Mouse (Mus musculus): Measurements from ENCODE around the gene Stpg1.

Stpg1 gene

DNA sequence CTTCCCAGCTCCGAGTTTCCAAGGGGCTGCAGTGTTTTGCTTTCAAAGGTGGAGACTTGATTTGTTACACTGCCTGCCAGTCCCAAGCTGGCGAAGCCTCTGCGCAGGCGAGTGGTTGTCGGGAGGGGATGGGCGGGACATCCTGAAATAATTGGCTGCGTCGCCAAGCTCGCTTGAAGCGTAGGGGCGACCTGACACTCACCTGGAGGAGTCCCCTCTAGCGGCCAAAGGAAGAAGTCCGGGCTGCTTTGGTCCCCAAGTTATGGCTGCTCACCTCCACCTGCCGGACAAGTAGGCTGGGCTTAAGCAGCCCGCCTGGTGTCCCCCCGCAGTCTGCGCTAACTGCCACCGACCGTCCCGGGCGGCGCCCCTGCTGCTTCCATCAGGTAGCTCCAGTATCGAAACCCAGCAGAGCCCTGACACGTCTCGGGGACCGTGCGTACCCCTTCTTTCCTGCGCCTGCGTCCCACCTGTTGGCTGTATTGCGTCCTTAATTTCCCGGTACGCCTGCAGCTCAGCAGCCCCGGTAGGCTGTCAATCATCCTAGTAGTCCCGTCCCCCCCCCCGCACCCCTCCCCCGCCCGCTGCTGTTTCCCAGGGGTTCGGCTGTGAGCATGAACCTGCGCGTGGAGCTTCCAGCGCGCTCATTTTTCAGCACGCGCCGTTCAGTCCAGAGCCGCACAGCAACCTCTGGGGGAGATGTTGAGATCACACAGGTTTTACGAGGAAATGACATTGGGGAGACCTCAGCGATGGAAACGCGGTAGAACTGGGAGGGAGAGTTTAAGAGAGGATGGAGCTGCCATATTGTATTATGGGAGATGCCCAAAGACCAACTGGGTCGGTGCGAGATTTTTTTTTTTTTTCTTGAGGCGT lies at the start of gene Stpg1, which contains the start of gene Nipal3:
TSS of gene Stpg1 (plus strand) at position 270 of the 876 bp plus-strand sequence.
TSS of gene Nipal3 (minus strand) at position 518 of the 876 bp plus-strand sequence.
- DNase-seq (ENCODE audit: low read depth, low spot score): peak; percentile 99

DNA sequence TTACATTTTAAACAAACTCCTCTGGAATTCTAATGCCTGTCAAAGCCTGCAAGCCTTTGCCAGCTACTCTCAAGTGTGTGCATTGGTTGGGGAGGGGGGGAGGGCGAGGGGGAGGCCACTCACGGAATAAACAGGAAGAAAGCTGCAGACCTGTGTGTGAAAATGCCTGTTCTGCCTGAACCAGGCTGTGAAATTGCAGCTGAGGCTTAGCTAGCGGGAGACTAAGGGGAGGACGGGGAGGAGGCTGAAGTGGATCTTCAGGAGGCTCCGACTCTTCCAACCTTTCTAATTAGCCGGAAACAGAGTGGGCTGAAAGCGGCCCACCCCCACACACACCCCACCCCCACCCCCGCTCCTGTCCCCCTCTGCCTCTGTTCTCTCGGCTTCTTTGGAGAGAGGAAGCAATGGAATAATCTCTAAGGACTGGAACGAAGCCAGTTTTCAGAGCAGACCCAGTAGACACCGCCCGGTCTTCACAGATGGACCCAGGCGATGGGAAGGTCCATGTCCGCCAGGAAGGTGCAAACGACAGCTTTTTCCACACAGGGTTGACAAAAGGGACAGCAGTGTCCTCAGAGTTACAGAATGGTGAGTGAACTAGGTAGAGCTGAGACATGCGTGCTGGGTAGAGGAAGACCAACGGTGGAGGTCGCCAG lies 43.1 kb upstream of the Stpg1 start:
- no peak for DNase-seq (ENCODE audit: low read depth, low spot score)

DNA sequence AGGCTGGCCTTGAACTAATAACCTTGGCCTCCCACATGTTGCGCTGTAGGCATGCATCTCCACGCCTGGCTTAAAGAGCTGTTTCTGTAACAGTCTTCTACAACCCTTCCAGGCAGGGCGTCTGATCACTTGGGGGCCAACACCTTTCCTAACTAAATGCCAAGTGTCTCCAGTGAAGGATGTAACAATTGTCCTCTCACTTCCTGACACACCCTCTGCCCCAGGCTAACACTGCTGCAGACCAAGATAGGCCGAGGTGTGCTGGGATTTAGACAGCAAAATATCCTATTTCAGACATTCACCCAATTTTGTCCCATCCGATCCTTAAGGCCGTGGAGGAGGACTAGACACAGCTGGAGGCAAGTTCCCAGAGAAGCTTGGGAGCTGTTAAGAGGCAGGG lies 41.4 kb upstream of the Stpg1 start:
- no peak for DNase-seq (ENCODE audit: low read depth, low spot score)

DNA sequence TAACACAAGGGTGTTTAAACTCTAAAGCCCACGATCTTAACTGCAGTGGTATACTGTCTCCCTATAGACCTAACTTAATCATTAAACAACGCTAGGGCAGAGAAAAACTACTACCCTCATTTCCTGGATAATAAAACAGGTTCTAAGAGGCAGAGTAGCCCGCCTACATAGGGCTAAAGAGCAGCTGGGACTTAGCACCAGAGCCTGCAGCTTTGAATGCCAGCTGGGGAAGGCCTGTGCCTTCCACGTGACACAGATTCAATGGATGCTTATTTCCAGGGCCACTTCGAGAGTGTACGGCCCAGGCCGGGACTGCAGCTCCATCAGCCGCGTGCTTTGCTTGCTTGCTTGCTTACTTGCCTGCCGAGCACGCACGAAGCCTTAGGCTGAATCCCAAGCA lies 41.0 kb upstream of the Stpg1 start:
- peak; percentile 42 for DNase-seq (ENCODE audit: low read depth, low spot score)

DNA sequence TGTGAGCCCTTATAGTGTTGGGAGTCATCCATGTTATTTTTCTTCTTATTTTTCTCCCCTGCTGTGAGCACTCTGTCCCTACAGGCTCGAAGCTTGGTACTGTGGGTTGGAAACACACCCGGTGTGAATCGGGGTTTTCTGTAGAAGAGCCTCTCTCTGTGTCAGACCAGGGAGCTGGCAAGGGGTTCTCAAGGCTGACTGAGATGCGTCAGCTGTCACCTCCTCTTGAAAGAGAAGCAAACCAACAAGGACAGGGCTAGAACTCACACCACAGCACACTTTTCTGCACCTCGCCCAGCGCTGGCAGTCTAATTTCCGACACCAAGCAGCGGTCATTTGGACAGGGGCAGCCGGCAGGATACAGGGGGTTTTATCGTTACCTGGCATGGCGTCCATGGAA lies 31.2 kb upstream of the Stpg1 start:
- DNase-seq (ENCODE audit: low read depth, low spot score): no peak

DNA sequence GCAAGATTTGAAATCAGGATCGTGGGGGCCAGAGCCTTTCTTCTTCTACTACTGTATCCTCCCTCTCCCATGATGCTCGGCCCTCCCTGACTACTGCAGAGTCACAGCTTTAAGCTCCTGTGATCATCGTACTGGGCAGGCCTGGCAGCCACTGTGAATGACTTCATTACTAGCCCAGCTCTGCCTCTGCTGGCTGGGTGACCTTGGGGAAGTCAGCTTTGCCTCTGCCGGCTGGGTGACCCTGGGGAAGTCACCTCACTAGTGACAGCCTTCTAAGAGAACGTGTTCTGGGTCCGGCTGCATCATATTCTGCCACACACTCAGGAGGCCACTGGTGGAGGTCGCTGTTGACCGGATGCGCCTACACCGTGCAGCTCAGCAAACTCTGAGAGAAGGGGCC lies 16.7 kb upstream of the Stpg1 start:
- no peak for DNase-seq (ENCODE audit: low read depth, low spot score)

DNA sequence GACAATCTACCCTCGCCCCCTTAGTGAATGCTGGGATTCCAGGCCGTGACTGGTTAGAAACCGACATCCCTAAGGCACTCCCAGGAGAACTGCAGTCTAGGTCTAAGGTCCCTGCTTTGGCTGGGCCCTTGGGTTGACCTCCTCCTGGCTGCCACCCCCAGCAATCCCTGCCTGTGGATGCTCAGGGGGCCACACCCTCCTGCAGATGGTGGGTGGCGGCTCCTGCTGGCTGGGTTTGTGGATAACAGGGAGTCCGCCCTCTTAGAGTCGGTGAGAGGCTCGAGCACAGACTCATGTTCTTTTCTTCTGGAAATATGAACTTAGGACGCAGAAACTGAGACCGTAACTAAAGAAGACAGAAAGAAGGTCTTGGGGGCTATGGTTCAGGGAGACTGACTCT lies 14.2 kb upstream of the Stpg1 start:
- peak; percentile 57 for DNase-seq (ENCODE audit: low read depth, low spot score)

DNA sequence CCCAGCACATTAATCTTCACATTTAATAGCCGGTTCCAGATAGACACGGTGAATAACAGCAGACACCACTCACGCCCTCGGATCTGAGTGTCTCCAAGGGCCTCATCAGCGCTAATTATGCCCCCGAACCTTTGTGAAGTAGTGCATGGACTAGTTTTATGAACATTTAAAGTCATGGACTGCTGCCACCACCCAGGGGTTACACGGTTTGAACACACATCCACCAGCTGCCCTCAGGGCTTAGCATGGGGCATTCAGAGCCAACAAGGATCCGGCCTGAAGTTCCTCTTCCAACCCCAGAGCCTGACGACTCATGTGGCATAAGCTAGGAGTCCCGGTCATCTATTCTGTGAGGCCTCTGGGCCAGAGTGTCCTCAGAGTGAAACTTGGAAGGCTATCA lies 9.5 kb upstream of the Stpg1 start:
- no peak for DNase-seq (ENCODE audit: low read depth, low spot score)

DNA sequence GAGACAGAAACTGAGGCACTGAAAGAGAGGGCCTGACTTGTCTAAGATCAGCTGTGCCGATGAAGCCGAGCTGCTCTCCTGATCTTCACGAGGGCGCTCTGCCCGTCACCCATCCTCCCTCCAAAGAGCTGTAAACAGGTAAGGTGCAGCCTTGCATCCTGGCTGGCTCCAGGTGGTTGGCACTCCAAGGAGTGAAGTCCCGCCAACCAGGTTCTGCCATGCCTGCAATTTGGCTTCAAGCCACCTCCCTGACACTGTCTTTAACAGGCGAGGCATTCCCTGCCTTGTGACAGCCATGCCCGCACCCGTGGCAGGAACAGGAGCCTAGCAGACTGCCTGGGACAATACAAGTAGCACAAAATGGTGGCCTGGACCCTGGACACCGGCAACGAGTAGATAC lies 8.2 kb upstream of the Stpg1 start:
- DNase-seq (ENCODE audit: low read depth, low spot score): no peak

DNA sequence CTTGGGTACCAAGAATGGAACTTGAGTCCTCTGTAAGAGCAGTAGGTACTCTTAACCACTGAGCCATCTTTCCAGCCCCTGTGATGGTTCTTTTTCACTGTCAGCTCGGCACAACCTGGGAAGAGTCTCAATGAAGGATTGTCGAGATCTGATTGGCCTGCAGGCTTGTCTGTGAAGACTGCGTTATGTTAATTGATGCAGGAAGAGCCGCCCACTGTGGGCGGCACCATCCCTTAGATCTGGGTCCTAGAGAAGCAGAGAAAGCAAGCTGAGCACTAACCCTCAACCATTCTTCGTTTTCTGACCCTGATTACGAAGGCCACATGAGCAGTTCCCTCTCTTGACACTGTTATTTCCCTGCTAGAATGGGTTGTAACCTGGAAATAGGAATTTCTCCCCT lies 5.3 kb upstream of the Stpg1 start:
- DNase-seq (ENCODE audit: low read depth, low spot score): peak; percentile 77

DNA sequence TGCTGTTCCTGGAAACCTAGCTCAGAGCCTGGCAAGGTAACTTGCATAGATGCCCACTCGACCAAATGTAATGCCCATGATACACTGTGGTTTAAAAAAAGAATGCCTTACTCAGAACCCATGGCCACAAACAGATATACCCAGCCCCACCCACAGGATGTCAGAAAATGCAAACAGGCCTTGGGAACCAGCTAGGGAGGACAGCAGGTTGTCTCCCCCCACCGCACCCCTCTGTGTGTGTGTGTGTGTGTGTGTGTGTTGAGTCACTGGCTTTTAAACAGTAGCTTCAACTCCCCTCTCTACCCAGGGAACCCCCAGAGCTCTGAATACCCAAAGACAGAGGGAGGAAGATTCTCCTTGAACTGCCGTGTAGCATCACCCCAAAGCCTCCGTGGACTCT lies 1.3 kb upstream of the Stpg1 start:
- no peak for DNase-seq (ENCODE audit: low read depth, low spot score)

DNA sequence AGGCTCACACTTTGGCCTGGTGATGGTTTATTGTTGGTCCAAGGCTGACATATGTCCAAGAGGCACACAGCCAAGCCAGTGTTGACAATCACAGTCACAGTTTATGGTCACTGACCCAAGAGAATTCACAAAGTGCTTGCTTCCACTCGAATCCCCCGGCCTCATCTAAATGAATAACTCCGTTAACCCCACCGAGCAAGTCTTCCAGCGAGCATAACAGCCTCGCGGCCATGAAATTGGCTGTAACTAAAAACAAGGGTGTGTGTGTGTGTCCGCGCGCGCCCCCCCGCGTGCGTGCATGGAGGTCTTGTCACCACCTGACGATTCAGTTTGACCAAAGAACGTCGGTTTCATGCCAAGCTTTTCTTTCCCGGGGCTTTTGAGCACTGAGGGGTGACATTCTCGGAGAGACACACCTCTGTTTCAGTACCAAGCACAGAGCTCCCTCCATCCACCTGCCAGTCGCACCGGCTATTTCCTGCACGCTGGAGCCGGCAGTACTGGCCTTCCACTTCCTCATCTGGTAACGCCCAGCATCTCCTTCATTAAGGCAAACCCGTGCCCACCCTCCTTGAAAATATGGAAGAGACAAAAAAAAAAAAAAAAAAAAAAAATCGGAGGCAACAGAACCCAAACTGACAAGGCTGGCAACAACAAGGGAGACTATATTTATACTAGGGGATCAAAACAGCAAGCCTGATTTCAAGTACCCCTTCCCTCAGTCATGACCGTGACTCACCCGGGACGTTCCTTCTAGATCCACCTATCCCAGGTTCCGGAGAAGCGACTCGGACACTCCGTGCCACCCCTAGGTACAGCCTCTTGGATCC lies 684 bp upstream of the Stpg1 start:
- no peak for DNase-seq (ENCODE audit: low read depth, low spot score)

DNA sequence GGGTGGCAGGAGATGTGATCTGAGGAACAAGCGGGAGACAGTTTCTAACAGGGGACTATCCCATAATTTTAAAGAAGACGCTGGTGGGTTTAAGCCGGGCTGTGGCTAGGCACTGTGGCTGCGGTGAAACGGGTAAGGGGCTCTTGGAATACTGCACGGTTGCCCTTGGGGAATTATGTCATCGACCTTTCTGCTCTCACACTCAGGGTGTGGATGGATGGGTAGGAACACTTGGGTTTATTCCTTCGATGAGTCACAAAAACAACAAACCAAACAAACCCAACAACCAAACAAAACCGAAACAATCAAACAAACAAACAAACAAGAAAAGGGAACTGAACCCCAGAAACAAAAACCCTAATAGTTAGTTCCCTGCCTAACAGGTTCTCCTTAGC lies 804 bp downstream of the Stpg1 start:
- no peak for DNase-seq (ENCODE audit: low read depth, low spot score)

DNA sequence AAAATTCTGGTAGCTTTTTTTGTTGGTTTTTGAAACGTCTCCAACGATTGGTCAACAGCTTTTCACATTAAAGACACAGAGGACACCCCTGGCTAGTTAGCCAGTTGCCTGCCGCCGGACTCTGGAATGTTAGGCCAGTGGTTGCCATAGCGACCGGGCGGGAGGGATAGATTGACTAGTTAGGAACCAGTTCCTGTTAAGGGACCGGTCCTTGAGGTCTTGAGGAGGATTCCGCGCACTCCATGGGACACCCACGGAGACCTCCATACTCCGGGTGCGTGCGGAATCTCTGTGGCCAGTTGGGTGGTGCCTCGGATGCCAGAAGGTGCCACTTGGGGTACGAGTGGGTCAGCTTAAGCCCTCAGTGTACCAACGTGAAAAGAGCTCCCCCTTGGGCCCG lies 1.2 kb downstream of the Stpg1 start:
- peak; percentile 81 for DNase-seq (ENCODE audit: low read depth, low spot score)

DNA sequence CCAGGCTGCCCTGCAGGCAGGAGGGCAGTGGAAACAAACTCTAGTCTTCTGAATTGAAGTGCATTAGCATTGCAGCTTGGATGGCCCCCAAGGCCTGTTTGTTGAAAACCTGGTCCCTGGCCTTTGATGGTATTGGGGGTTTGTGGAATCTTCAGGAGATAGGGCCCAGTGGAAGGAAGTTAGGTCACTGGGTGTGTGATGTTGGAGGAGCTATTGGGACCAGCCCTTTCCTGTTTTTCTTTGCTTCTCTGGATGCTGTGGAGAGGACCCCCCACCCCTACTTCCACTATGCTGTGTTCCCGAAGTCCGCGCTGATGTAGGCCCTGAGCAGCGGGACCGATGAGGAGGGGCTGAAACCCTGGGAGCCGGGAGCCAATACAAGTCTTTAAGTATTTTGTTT lies 3.5 kb downstream of the Stpg1 start:
- DNase-seq (ENCODE audit: low read depth, low spot score): no peak

DNA sequence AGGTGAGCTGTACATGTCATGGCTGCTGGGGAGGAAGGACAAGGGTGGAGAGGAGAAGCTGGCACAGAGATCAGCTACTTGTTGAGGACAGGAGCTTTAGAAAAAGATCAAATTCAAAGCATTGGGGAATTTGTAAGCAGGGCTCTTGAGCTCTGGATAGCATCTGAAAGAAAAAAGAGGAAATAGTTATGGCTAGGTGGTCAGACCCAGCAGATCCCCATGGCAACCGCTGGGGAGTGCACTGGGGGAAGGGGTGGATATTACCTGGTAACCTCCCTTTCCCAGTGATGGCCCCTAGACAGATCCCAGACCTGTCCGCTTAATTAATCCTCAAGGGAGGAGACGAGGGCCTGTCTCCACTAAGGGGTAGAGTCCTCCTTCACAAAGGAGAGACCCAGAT lies 5.2 kb downstream of the Stpg1 start:
- no peak for DNase-seq (ENCODE audit: low read depth, low spot score)

DNA sequence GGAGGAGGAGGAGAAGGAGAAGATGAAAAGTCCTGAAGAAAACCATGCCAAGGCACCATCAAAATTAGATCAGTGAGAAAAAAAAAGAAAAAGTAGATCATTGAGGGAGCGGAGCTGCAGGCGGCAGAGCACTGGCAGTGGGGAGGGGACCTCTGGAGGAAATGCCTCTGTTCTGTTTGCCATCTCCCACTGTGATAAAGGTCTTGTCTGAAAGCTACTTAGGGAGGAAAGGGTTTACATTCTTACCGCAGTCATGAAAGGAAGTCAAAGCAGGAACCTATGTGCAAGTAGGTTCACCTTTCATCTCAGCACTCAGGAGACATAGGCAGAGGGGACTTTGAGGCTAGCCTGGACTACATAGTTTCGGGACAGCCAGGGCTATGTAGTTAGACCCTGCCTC lies 7.0 kb downstream of the Stpg1 start:
- no peak for DNase-seq (ENCODE audit: low read depth, low spot score)

DNA sequence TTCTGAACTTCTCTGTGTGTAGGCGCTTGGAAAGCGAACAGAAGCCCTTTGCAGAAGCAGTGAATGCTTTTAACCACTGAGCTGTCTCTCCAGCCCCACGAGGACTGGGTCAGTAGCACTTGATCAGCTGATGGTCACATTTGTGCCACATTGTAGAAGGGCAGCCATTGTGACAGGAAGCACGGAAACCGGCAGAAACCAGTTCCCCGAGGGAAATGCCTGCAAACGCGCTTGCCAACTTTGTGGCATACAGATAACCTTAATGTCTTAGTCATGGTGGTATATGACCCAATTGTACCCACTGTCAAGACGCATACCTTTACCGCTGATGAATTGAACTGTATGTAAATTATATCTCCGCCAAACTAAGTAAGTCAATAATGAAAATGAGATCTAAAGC lies 11.2 kb downstream of the Stpg1 start:
- DNase-seq (ENCODE audit: low read depth, low spot score): no peak

DNA sequence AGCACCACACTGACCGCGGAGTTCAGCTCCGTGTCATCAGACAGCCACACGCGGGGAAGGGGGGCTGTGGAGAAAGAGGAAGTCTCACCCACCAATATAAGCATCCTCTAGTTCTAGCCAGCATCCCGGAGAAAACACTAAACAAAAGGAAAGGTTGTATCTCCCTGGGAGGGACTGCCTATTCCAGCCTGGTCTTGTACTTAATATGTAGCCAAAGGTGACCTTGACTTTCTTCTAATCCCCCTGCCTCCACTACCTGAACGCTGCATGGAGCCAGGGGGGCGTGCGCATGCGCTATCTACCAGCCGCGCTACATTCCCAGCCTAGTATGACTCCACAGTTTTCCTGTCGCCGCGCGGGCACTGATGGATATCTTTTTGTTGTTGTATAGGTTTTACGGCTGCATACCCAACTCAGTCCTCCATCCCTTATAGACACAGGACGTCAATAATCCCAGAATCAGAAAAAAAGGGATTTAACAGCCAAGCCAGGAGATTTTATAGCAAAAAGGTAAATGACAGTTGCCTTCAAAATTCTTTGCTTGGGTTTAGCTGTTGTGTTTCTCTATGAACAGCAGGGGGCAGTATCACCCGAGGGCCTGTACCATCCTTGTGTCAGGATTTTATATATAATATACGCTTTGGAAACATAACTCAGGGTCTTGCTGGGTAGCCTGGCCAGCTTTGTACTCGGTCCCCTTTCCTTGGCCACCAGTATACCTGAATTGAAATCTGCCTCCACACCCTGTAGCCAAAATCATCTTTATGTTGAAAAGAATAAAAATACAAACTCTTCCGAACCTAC lies 13.2 kb downstream of the Stpg1 start:
- peak; percentile 98 for DNase-seq (ENCODE audit: low read depth, low spot score)

DNA sequence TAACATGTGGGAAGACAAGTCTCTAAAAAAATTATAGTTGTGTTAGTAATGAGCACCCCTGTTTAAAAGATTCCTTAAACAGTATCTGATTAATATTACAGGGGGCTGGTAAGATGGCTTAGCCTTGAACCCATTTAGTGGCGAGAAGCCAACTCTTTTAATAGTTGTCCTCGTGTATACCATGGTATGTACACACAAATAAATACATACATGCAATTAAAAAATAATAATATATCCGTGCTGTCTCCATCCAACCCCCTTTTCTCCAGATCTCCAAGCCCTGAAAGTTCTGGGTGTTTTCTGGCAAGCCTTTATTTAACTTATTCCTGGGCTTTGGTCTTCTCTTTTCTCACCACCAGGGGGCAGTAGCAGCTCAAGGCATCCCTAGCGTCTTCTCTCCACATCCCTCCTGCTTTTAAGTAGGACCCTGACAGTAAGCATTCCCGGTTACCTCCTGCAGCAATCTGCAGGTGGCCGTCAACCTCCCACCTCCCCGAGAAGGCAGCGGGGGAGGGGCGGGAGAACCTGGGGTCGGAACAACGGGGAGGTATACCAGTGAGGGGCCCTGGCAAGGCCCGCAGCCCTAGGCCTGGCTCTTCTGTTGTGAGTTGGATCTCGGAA lies 13.9 kb downstream of the Stpg1 start:
- DNase-seq (ENCODE audit: low read depth, low spot score): peak; percentile 95

DNA sequence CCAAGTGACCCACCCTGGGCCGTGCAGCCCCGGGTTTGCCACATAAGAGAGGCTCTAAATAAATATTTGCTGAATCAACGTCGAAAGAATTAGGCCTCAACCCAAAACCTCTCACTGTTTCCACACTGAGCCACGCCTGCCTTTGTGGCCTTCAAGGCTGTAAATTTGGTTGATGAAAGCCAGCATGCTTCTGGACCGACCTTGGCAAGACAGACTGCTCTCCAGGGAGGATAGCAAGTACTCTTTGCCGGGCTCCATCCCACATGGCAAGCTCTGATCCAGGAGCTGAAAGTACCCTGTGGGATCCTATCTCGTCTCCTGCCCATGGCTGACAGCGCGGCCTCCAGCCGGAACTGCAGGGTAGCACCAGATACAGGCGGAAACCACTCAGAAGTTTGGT lies 14.9 kb downstream of the Stpg1 start:
- DNase-seq (ENCODE audit: low read depth, low spot score): peak; percentile 56

Data from R1 (cell line).